Mouse (Mus musculus) midbrain, embryonic 16.5 days (tissue): ENCODE results near the gene Tm2d3. TPM values are rescaled to one million over a fixed set of nuclear protein-coding genes. Genes with fewer than 3 reads are reported as not detected.

Source experiments
- ATAC-seq: fragments of 200-750 bp; cut with Nextera tagmentation; 2 replicates; pipeline ENCODE4 v1.8.0; 2017; ENCODE audit warnings: moderate TSS enrichment
- H3K27ac ChIP-seq: fragments of 300-500 bp; sonication (generic); 2 replicates; pipeline ENCODE4 v1.5.1; 2014; ENCODE audit warnings: mild to moderate bottlenecking, low read length, mixed read lengths
- H3K27me3 ChIP-seq: fragments of 300-500 bp; sonication (generic); 2 replicates; pipeline ENCODE4 v1.6.1; 2014; ENCODE audit warnings: low read depth, low read length, mixed read lengths; ENCODE audit not compliant: control insufficient read depth, insufficient read depth
- H3K36me3 ChIP-seq: fragments of 300-500 bp; sonication (generic); 2 replicates; pipeline ENCODE4 v1.6.1; 2014; ENCODE audit warnings: mild to moderate bottlenecking, low read length, moderate library complexity, mixed read lengths; ENCODE audit not compliant: control insufficient read depth, insufficient read depth
- H3K4me1 ChIP-seq: fragments of 300-500 bp; sonication (generic); 2 replicates; pipeline ENCODE4 v1.6.1; 2014; ENCODE audit warnings: mild to moderate bottlenecking, low read length, mixed read lengths; ENCODE audit not compliant: control insufficient read depth, insufficient read depth
- H3K4me2 ChIP-seq: fragments of 300-500 bp; sonication (generic); 2 replicates; pipeline ENCODE4 v1.6.1; 2014; ENCODE audit warnings: mild to moderate bottlenecking, low read length, mixed read lengths
- H3K4me3 ChIP-seq: fragments of 300-500 bp; sonication (generic); 2 replicates; pipeline ENCODE4 v1.5.1; 2014; ENCODE audit warnings: low read depth, mild to moderate bottlenecking, low read length, moderate library complexity, mixed read lengths
- H3K9ac ChIP-seq: fragments of 300-500 bp; sonication (generic); 2 replicates; pipeline ENCODE4 v1.6.1; 2014; ENCODE audit warnings: low read depth, low read length, mixed read lengths
- H3K9me3 ChIP-seq: fragments of 300-500 bp; sonication (generic); replicated peaks from 2 replicates; pipeline ENCODE4 v1.6.1; 2014; ENCODE audit warnings: mild to moderate bottlenecking, low read length, mixed read lengths; ENCODE audit not compliant: control insufficient read depth, poor library complexity, severe bottlenecking
- WGBS: fragments of 180-500 bp; shearing (Covaris S2); extraction: QIAGEN DNeasy Blood & Tissue Kit; methylation state at CpG from one replicate; pipeline ENCODE4 v1.1.7; 2014; 5-methylcytosine and 5-hydroxymethylcytosine counted together
- polyA plus RNA-seq: library from polyadenylated mRNA; unstranded; fragments of >200 nt; fragmentation: Nextera tagmentation; extraction: Ambion mirVana; gene quantifications from 2 replicates; pipeline ENCODE4 v1.2.1, GENCODE M21; 2015

The Tm2d3 gene
- polyA plus RNA-seq, 1 experiment from 2014 or later: 85.6 TPM

- H3K4me3 ChIP-seq: peak overlapping the region; percentile 90
- peak overlapping the region; percentile 90 for H3K27ac ChIP-seq
- no peaks in the 10 kb centered on the region for H3K27me3 ChIP-seq
- no peaks in the 10 kb centered on the region for H3K9me3 ChIP-seq
- H3K36me3 ChIP-seq: peaks cover 13% of the 10 kb centered on the region
- H3K4me1 ChIP-seq: peaks cover 12% of the 10 kb centered on the region
- H3K9ac ChIP-seq: peak overlapping the region; percentile 90
- peak overlapping the region; percentile 59 for H3K4me2 ChIP-seq
- ATAC-seq: peak; percentile 94
- WGBS: under 1% methylated on average over 50 of the region's 52 CpGs
Measured at GRCm38 (mm10) chr7:65693301-65693821, 2.4 kb downstream of the Tm2d3 start.

- peaks cover 32% of the 10 kb centered on the region for H3K36me3 ChIP-seq
- H3K4me3 ChIP-seq: no peak overlapping the region
- H3K9me3 ChIP-seq: no peaks in the 10 kb centered on the region
- WGBS: 52% methylated on average over 2 of the region's 2 CpGs
- H3K4me1 ChIP-seq: peaks cover 12% of the 10 kb centered on the region
- H3K9ac ChIP-seq: no peak overlapping the region
- H3K4me2 ChIP-seq: no peak overlapping the region
- ATAC-seq: no peak
- no peaks in the 10 kb centered on the region for H3K27me3 ChIP-seq
- no peak overlapping the region for H3K27ac ChIP-seq
Measured at GRCm38 (mm10) chr7:65696450-65696849, 5.5 kb downstream of the Tm2d3 start.

GRCm38 (mm10) chr7:65702076-65702475 lies 11.1 kb downstream of the Tm2d3 start:
- WGBS: 88% methylated on average over 7 of the region's 7 CpGs
- Histone ChIP-seq H3K4me3 (no peak overlapping the region), H3K27ac (no peak overlapping the region), H3K36me3 (peaks cover 31% of the 10 kb centered on the region), H3K9ac (no peak overlapping the region), H3K27me3 (no peaks in the 10 kb centered on the region; the same call in 1 of the 2 replicates), H3K4me2 (no peak overlapping the region), H3K9me3 (no peaks in the 10 kb centered on the region), H3K4me1 (no peaks in the 10 kb centered on the region)
- ATAC-seq: no peak

DNA sequence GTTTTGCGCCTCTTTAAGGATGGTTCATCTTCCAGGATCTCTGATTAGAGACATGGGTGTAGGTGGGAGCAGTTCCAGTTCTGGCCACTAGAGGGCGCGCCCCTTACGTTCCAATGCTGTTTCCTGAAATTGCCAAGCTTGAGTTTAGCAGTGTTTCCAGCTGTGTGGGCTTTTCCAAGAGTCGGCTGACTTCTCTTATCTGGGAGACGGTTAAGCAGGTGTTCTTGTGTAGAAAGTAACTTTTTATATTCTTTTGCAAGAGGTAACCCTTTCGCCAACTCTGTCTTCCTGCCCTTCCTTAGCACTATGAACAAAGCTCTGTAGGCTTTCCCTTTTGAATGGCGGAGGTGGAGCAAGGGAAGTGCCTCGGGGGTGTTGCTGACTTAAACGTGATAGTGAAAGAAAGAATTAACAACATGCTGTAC lies 13.9 kb downstream of the Tm2d3 start:
- Histone ChIP-seq H3K4me2 (peak overlapping the region; percentile 33), H3K27me3 (no peaks in the 10 kb centered on the region; the same call in 1 of the 2 replicates), H3K27ac (no peak overlapping the region), H3K9me3 (no peaks in the 10 kb centered on the region), H3K4me3 (no peak overlapping the region), H3K9ac (no peak overlapping the region), H3K36me3 (peaks cover 13% of the 10 kb centered on the region), H3K4me1 (no peaks in the 10 kb centered on the region)
- WGBS: 10% methylated on average over 10 of the region's 10 CpGs
- ATAC-seq: peak; percentile 64; the same call in 1 of the 2 replicates

DNA sequence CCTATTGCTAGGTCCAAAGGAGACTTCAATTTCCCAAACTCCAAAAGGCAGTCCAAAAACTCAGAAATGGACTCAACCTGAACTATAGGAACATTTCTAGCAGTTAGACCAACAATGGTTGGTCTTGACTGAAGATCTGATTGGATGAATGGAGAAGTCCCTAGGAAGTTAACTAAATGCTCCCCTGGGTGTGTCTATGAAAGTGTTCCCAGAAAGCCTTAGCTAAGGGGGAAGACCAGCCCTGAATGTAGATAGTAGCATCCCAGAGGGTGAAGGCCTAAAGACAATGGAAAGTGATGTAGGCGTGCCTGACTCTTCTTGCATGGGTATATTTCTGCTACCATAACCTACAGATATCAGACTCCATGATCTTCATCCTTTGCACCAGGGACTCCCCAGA lies 17.5 kb downstream of the Tm2d3 start:
- Histone ChIP-seq H3K4me3 (no peak overlapping the region), H3K4me2 (no peak overlapping the region), H3K36me3 (no peaks in the 10 kb centered on the region), H3K4me1 (no peaks in the 10 kb centered on the region), H3K9ac (no peak overlapping the region), H3K27me3 (no peaks in the 10 kb centered on the region; the same call in 1 of the 2 replicates), H3K27ac (no peak overlapping the region), H3K9me3 (no peaks in the 10 kb centered on the region)
- WGBS: 88% methylated on average over 1 of the region's 1 CpGs
- ATAC-seq: no peak

DNA sequence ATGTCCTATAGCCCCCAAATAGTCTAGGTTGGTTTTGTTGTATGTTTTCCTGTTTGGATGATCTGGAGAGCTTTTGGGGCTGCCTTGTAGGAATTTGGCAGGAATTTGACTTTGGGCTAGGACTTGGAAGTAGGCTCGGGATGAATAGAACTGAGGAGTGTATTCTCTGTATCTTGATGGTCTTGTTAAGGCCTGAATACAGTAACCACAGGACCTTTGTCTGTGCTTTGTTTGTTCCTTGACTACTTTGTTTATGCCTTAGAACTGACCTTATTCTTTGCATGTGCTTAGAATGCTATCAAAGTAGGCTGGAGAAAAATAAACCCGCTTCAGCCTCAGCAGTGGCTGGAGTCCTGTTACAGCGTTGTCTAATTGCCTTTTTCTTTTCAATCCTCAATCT lies 19.3 kb downstream of the Tm2d3 start:
- Histone ChIP-seq H3K36me3 (no peaks in the 10 kb centered on the region), H3K27me3 (no peaks in the 10 kb centered on the region; the same call in 1 of the 2 replicates), H3K27ac (no peak overlapping the region), H3K4me3 (no peak overlapping the region), H3K4me1 (no peaks in the 10 kb centered on the region), H3K4me2 (no peak overlapping the region), H3K9me3 (no peaks in the 10 kb centered on the region), H3K9ac (no peak overlapping the region)
- WGBS: 84% methylated on average over 3 of the region's 3 CpGs
- no peak for ATAC-seq

- no peaks in the 10 kb centered on the region for H3K4me1 ChIP-seq
- H3K4me2 ChIP-seq: no peak overlapping the region
- ATAC-seq: 0 out of 2 replicates have a peak, but pooled peaks have one; percentile 48
- H3K4me3 ChIP-seq: no peak overlapping the region
- no peak overlapping the region for H3K9ac ChIP-seq
- WGBS: 58% methylated on average over 5 of the region's 5 CpGs
- H3K27me3 ChIP-seq: no peaks in the 10 kb centered on the region
- no peaks in the 10 kb centered on the region for H3K36me3 ChIP-seq
- H3K9me3 ChIP-seq: no peaks in the 10 kb centered on the region
- no peak overlapping the region for H3K27ac ChIP-seq
Measured at GRCm38 (mm10) chr7:65713782-65714181, 22.8 kb downstream of the Tm2d3 start.

DNA sequence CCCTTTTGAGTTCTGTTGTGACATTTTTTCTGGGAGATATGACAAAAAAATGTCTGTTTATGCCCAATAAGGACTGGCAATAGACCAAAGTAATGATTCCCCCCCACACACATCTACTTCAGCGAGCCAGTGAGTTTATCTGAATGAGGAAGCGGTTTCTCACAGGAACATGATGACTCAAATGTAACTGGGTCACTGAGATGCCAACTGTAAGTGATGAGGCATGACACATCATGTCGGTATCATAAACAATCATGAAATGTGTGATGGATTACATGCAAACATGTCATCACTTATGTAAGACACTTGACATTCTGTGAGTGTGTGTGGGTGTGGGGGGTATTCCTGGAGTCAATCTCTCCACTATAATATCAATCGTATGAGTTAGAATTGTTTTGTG lies 23.3 kb downstream of the Tm2d3 start:
- Histone ChIP-seq H3K4me3 (no peak overlapping the region), H3K36me3 (no peaks in the 10 kb centered on the region), H3K4me2 (no peak overlapping the region), H3K27ac (no peak overlapping the region), H3K9ac (no peak overlapping the region), H3K27me3 (no peaks in the 10 kb centered on the region), H3K9me3 (no peaks in the 10 kb centered on the region), H3K4me1 (no peaks in the 10 kb centered on the region)
- no peak for ATAC-seq
- 90% methylated on average over 4 of the region's 4 CpGs for WGBS

GRCm38 (mm10) chr7:65734024-65734423 lies 43.1 kb downstream of the Tm2d3 start:
- Histone ChIP-seq H3K4me2 (no peak overlapping the region), H3K27me3 (no peaks in the 10 kb centered on the region), H3K4me1 (no peaks in the 10 kb centered on the region), H3K9ac (no peak overlapping the region), H3K27ac (no peak overlapping the region), H3K9me3 (no peaks in the 10 kb centered on the region), H3K4me3 (no peak overlapping the region), H3K36me3 (no peaks in the 10 kb centered on the region)
- ATAC-seq: no peak
- 91% methylated on average over 2 of the region's 2 CpGs for WGBS
